Mouse (Mus musculus) kidney, adult 2 months (tissue): ENCODE measurements around the gene Gm37240.

Source experiments
- CTCF ChIP-seq: fragments of 200-500 bp; conservative IDR thresholded peaks from 2 replicates; pipeline ENCODE4 v1.5.1; 2011; ENCODE audit warnings: low read depth, mild to moderate bottlenecking, control low read depth, low read length, moderate library complexity, mixed read lengths; ENCODE audit not compliant: insufficient read depth, insufficient read length
- POLR2A ChIP-seq: fragments of 200-500 bp; IDR thresholded peaks from one replicate; pipeline ENCODE4 v1.6.1; 2011; ENCODE audit warnings: low read depth, low read length, control low read depth

DNA sequence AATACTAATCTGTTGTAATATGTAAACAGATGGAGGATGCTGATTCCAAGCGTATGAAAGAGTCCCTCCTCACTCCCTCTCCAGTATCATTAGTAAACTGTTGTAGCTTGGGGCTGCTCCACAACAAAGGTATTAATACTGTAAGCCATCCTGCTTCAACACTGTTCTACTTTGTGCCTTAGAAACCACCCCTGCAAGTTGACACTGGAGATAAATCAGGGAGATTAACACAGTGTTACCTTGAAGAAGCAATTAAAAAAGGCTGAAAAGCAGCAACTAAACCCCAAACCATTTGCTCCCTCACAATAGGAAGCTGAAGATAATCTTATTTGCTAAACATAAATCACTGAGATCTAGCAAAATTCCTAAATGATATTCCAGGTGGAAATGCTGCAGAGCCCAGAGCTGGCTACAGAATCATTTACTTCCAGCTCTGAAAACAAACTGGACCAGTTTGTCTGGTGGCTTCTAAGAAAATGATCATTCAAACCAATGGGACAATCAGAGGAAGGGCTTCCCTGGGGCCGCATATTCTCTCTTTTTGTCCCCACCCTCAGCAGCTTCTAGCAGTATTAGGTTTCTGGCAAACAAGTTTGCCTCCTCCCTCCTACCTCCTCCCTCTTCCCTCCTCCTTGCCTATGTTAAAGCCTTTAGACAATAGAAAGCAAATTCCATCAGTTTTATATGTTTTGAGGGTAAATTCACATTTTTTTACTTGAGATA, 45.7 kb downstream of the Gm37240 start:
- TF ChIP-seq CTCF (no peak), POLR2A (no peak)
